Mouse (Mus musculus): ENCODE measurements at regions not wholly inside any gene's neighbourhood (a gene's known extent, or its start where the extent isn't known, plus 50 kb on each side); places are given as distances from the start of the nearest gene placed in this dataset.

GRCm38 (mm10) chr13:93997981-93998380 lies 59.6 kb upstream of the Lhfpl2 start:
- no peak for TF ChIP-seq CTCF (IDR thresholded peaks at IDR 0.05; ENCODE audit: control insufficient read depth, insufficient read depth, insufficient read length)
- TF ChIP-seq CEBPB (IDR thresholded peaks at IDR 0.05; ENCODE audit: low read depth), result no peak
- no peak for TF ChIP-seq USF1 (IDR thresholded peaks at IDR 0.05; ENCODE audit: low read depth)
- TF ChIP-seq MYOD1 (IDR thresholded peaks at IDR 0.05; ENCODE audit: control insufficient read depth, insufficient read length, low read depth), result peak; percentile 68
- TF ChIP-seq MAX (IDR thresholded peaks at IDR 0.05), result no peak
